Mouse (Mus musculus): Measurements from ENCODE around the gene Mob1a.

The Mob1a gene

DNA sequence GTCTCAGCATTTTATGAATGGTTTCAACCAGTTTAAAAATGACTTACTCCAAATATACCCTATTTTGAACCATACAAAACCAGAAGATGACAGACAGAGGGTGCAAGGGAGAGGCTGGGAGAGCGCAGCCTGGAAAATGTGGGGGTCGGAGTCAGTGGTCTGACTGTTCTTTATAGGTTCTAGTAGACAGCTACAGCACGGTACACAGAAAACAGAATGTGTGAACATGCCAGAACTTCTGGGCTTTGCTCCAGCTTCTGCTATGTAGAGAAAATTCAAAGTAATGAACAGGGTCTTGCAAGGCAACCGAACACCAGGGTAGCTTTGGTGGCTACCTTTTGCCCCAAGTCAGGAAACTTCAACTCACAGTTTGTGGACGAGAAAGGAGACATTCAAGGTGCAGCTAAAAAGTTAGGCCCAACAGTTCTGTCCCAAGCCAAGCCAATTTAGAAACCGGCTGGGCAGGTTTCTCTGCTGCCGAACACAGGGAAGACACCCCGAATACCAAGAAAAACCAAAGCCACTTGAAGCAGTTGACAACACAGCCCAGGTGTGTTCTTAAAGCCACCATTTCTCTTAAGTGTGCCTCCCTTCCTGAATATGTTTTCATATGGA lies 66.5 kb downstream of the Mob1a start:
- DNase-seq, result peak; percentile 52 to 63

All from cerebellum, postnatal 10 days (tissue).